Comparison of ENCODE assay signal across 14 mouse cellular contexts in the genomic region with DNA sequence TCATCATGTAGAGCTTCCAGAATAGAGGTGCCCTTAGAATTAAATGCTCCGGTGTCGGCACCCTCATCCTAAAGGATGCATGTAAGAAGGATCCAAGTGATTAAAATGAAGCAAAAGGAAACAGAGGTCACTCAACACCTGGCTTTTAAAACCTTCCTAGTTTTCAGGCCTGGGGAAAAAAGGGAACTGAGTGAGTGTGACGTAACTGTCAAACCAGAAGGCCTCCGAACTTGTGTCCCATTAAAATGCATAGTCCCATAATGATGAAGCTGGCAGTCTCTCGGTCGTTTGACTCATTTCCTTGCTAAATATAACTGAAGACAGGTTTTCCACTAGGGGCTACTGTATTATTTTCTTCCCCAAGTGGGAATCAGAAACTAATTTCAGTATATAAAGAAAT.
"Had no signal": no experiment of that assay in that cellular context is flagged by ENCODE, and none has a peak within 500 bp of the region (broad histone marks: within the 10 kb centered on the region; RNA-seq: fewer than 3 reads in every experiment).

No protein-coding gene starts in this region.

- H3K9ac ChIP-seq: lung, embryonic 14.5 days; midbrain, embryonic 13.5 days; midbrain, embryonic 15.5 days; neural tube, embryonic 12.5 days; stomach, embryonic 15.5 days had no signal

- H3K27me3 ChIP-seq: megakaryocyte, embryonic 14.5 days; midbrain, embryonic 13.5 days; midbrain, embryonic 15.5 days; neural tube, embryonic 12.5 days had no signal

- H3K36me3 ChIP-seq: midbrain, embryonic 13.5 days; midbrain, embryonic 15.5 days; neural tube, embryonic 12.5 days; stomach, embryonic 15.5 days had no signal

- H3K4me3 ChIP-seq: megakaryocyte, embryonic 14.5 days; midbrain, embryonic 13.5 days; midbrain, embryonic 15.5 days; neural tube, embryonic 12.5 days; stomach, embryonic 15.5 days had no signal

- H3K9me3 ChIP-seq: midbrain, embryonic 13.5 days; midbrain, embryonic 15.5 days; neural tube, embryonic 12.5 days; stomach, embryonic 15.5 days had no signal

- DNase-seq: lung, adult 18-20 months; lung, embryonic 14.5 days; lung, postnatal 10 days; lung, postnatal 4 days; right cerebral cortex, postnatal 14 days; thymus, postnatal 14 days; thymus, postnatal 36 days had no signal

- H3K4me2 ChIP-seq: lung, embryonic 14.5 days; midbrain, embryonic 11.5 days; midbrain, embryonic 13.5 days; midbrain, embryonic 15.5 days; neural tube, embryonic 12.5 days; stomach, embryonic 15.5 days had no signal

- ATAC-seq: midbrain, embryonic 13.5 days; midbrain, embryonic 15.5 days had no signal

- H3K27ac ChIP-seq: midbrain, embryonic 13.5 days; midbrain, embryonic 15.5 days; neural tube, embryonic 12.5 days; stomach, embryonic 15.5 days; stomach, postnatal 0 days had no signal

- H3K4me1 ChIP-seq: megakaryocyte, embryonic 14.5 days; stomach, embryonic 15.5 days had no signal
